Mouse (Mus musculus) small intestine, adult 2 months (tissue): ENCODE results near the gene Pigyl.

Experiments
- CTCF ChIP-seq: fragments of 200-500 bp; IDR thresholded peaks from 2 replicates; pipeline ENCODE4 v1.5.1; 2012; ENCODE audit warnings: low read depth, mild to moderate bottlenecking, control low read depth, inconsistent platforms, low read length, moderate library complexity, mixed read lengths; ENCODE audit not compliant: insufficient replicate concordance, insufficient read length; ENCODE audit errors: extremely low read depth
- POLR2A ChIP-seq: fragments of 200-500 bp; IDR thresholded peaks from 2 replicates; pipeline ENCODE4 v1.6.1; 2012; ENCODE audit warnings: low read depth, mild to moderate bottlenecking, control low read depth, inconsistent platforms, low read length, moderate library complexity

DNA sequence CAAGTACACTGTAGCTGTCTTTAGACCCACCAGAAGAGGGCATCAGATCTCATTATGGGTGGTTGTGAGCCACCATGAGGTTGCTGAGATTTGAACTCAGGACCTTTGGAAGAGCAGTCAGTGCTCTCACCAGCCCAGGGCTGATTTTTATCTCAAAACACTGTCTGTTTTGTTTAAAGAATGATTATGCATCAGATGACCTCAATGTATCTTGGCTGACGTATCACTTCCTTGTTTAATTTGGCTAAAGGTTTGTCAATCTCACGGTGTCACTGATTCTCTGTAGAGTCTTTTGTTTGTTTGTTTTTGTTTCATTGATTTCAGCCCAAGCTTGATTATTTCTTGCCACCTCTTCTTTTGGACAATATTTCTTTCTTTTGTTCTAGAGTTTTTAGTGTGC lies 5.7 kb upstream of the Pigyl start:
- TF ChIP-seq CTCF = no peak
- TF ChIP-seq POLR2A = no peak
